Mouse (Mus musculus): Measurements from ENCODE around the gene Calm1.

DNA sequence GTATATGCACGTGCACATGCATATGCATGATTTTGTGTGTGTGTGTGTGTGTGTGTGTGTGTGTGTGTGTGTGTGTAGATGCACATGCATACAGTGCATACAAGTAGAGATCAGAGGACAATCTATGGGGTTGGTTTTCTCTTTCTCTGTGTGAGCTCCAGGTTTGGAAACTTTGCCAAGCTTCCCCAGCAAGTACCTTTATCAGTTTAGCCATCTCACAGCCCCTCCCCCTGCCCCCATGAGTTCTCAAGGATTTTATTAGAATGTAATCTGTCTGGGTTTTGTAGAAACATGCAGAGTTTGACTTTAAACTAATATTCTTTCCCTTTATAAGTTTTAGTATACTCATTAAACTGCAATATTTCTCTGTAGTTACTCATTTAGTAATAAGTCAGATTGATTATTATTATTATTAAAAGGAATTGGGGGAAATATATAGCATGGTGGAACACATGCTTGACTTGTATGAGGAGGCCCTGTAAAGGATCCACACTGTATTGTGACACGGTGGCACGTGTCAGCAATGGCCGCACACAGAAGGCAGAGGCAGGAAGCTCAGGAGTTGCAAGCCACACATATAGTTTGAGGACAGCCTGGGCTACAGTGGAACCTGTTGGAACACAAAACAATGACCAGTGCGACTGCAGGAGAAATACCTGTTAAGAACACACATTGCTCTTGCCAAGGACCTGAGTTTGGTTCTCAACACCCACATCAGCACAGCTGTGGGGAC is 12.4 kb downstream of the Calm1 start:
- TF ChIP-seq CTCF (IDR thresholded peaks at IDR 0.05) (no peak), EP300 (IDR thresholded peaks at IDR 0.05) (no peak)
